Mouse (Mus musculus): Measurements from ENCODE around the gene Fam129c. TPM values are rescaled to one million over a fixed set of nuclear protein-coding genes. Genes with fewer than 3 reads are reported as not detected.
A peak's percentile ranks its signal among the peaks of the same experiment; 100 is the strongest.

Gene Fam129c
- total RNA-seq, 2 experiments from 2014 or later: 3.6 to 4.6 TPM

DNA sequence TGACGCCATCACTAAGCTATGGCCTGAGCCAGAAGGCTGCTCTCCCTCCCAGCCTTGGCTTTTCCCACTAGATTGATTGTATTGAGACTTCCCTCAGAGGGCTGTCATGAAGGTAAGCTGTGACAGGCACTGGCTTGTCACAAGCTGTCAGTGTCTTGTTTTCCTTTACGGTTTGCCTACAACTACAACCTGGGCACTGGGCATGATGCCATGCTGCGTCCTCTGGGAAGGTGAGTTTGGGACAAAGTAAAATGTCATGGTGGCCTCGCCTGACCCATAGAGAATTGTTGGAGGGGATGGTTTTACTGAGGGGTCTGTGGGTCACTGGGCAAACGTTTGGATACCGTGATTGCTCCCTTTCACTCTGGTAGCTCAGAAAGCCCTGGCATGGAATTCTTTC is 40.9 kb downstream of the Fam129c start:
- no peak for ATAC-seq (ENCODE audit: poor library complexity, severe bottlenecking)

DNA sequence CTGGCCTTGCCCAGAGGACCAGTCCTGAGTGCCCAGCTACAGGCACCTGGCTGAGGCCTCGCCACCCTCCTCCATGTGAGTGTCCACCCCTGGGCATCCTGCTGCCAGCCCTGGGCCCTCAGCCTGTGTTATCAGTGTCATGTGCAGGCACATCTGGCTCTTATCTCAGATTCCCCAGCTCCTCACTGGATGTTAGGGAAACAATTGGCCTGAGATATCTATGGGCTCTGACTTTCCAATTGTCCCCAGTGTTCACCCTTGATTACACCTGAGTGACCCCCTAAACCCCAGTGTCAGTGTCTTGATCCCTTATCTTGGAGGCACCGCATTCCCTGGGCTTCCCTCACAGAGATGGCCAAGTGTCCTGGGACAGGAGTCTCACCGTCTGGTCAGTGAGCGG is 41.9 kb downstream of the Fam129c start:
- no peak for ATAC-seq (ENCODE audit: poor library complexity, severe bottlenecking)

DNA sequence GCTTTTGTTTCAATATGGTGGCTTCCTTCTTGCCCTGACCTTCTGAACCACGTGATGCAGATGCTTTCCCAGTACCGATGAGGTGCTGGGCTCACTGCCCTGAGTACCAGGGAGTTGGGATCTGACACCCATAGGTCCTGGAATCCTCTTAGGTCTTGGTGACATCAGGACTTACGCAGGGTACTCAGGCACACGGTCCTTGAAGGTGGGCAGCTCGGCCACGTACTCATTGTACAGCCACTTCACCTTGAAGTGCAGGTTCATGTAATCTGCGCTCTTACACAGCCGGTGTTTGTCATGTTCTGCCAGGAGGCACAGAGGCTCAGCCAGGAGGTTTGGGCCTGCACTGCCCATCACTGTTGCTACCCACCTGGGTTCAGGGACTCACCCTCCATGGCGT is 48.1 kb downstream of the Fam129c start:
- ATAC-seq (ENCODE audit: poor library complexity, severe bottlenecking): no peak

DNA sequence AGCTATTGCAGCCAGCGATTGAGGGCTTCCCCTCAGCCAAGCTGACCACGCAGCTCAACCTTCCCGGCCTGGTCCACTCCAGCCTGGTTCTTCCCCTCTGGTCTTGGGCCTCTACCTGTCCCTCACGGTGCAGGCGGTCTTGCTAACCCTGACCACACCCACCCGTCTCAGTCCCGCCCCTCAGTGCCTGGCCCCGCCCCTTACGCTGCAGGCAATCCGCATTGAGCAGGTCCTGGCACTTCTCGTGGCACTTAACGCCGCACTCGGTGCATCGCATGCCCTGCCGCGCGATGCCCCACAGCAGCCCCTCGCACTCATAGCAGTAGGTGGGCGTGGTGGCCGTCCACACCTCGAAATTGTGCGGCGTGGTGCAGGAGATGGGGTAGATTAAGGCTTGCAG is 57.2 kb downstream of the Fam129c start:
- ATAC-seq (ENCODE audit: poor library complexity, severe bottlenecking): peak; percentile 51; the same call in 1 of the 2 replicates

Other genes with a start within 250 kb of the Fam129c start
- 124 and 135 TPM in 2 replicates for gene Use1, start 230.8 kb upstream of the Fam129c start, total RNA-seq (2015)
- gene Use1, start 230.8 kb upstream of the Fam129c start, total RNA-seq (2017): 167 and 180 TPM in 2 replicates
- 8.7 and 8.9 TPM in 2 replicates for gene Ocel1, start 226.3 kb upstream of the Fam129c start, total RNA-seq (2015)
- 16.2 and 18.5 TPM in 2 replicates for gene Ocel1, start 226.3 kb upstream of the Fam129c start, total RNA-seq (2017)
- 8.2 and 13.8 TPM in 2 replicates for gene Nr2f6, start 215.7 kb upstream of the Fam129c start, total RNA-seq (2015)
- 6.9 and 9.1 TPM in 2 replicates for gene Nr2f6, start 215.7 kb upstream of the Fam129c start, total RNA-seq (2017)
- not detected in 2 replicates for gene Ushbp1, start 201.8 kb upstream of the Fam129c start, total RNA-seq (2015)
- not detected in 2 replicates for gene Ushbp1, start 201.8 kb upstream of the Fam129c start, total RNA-seq (2017)
- gene Babam1, start 200.8 kb upstream of the Fam129c start, total RNA-seq (2015): 62.0 and 66.6 TPM in 2 replicates
- 108 and 110 TPM in 2 replicates for gene Babam1, start 200.8 kb upstream of the Fam129c start, total RNA-seq (2017)
- 14.4 TPM in 2 replicates for gene Ankle1, start 191.6 kb upstream of the Fam129c start, total RNA-seq (2015)
- gene Ankle1, start 191.6 kb upstream of the Fam129c start, total RNA-seq (2017): 13.5 and 16.1 TPM in 2 replicates
- gene Abhd8, start 134.0 kb upstream of the Fam129c start, total RNA-seq (2015): 2.4 and 3.1 TPM in 2 replicates
- 5.8 and 7.4 TPM in 2 replicates for gene Abhd8, start 134.0 kb upstream of the Fam129c start, total RNA-seq (2017)
- gene Mrpl34, start 132.7 kb upstream of the Fam129c start, total RNA-seq (2015): 31.6 and 40.1 TPM in 2 replicates
- gene Mrpl34, start 132.7 kb upstream of the Fam129c start, total RNA-seq (2017): 33.5 and 36.1 TPM in 2 replicates
- gene Dda1, start 128.4 kb upstream of the Fam129c start, total RNA-seq (2015): 39.1 and 44.0 TPM in 2 replicates
- 14.2 and 26.3 TPM in 2 replicates for gene Dda1, start 128.4 kb upstream of the Fam129c start, total RNA-seq (2017)
- gene Ano8, start 111.7 kb upstream of the Fam129c start, total RNA-seq (2015): 0.47 and 1.5 TPM in 2 replicates
- gene Ano8, start 111.7 kb upstream of the Fam129c start, total RNA-seq (2017): 3.0 and 4.2 TPM in 2 replicates
- gene Gtpbp3, start 109.5 kb upstream of the Fam129c start, total RNA-seq (2015): 3.4 and 3.7 TPM in 2 replicates
- gene Gtpbp3, start 109.5 kb upstream of the Fam129c start, total RNA-seq (2017): 12.1 and 14.2 TPM in 2 replicates
- 0.11 and 0.25 TPM in 2 replicates for gene Plvap, start 85.9 kb upstream of the Fam129c start, total RNA-seq (2015)
- 0.22 and 0.28 TPM in 2 replicates for gene Plvap, start 85.9 kb upstream of the Fam129c start, total RNA-seq (2017)
- gene Ccdc194, start 71.9 kb upstream of the Fam129c start, total RNA-seq (2015): not detected in 2 replicates
- gene Ccdc194, start 71.9 kb upstream of the Fam129c start, total RNA-seq (2017): not detected in 2 replicates
- 19.6 and 23.1 TPM in 2 replicates for gene Bst2, start 60.2 kb upstream of the Fam129c start, total RNA-seq (2015)
- 91.4 and 111 TPM in 2 replicates for gene Bst2, start 60.2 kb upstream of the Fam129c start, total RNA-seq (2017)
- 47.1 and 48.5 TPM in 2 replicates for gene Mvb12a, start 54.7 kb upstream of the Fam129c start, total RNA-seq (2015)
- 42.8 and 68.8 TPM in 2 replicates for gene Mvb12a, start 54.7 kb upstream of the Fam129c start, total RNA-seq (2017)
- 1.7 and 1.8 TPM in 2 replicates for gene Tmem221, start 38.8 kb upstream of the Fam129c start, total RNA-seq (2015)
- 0.57 and 0.99 TPM in 2 replicates for gene Tmem221, start 38.8 kb upstream of the Fam129c start, total RNA-seq (2017)
- gene Nxnl1, start 31.0 kb upstream of the Fam129c start, total RNA-seq (2015): not detected in 2 replicates
- gene Nxnl1, start 31.0 kb upstream of the Fam129c start, total RNA-seq (2017): 0.11 TPM in 1 of 2 replicates, not detected in the other
- gene Slc27a1, start 28.8 kb upstream of the Fam129c start, total RNA-seq (2015): 1.5 and 2.0 TPM in 2 replicates
- gene Slc27a1, start 28.8 kb upstream of the Fam129c start, total RNA-seq (2017): 2.8 and 3.9 TPM in 2 replicates
- 65.1 and 73.6 TPM in 2 replicates for gene Pgls, start 5.5 kb upstream of the Fam129c start, total RNA-seq (2015)
- gene Pgls, start 5.5 kb upstream of the Fam129c start, total RNA-seq (2017): 50.5 and 78.3 TPM in 2 replicates
- 46.8 and 51.2 TPM in 2 replicates for gene Colgalt1, start 13.3 kb downstream of the Fam129c start, total RNA-seq (2015)
- gene Colgalt1, start 13.3 kb downstream of the Fam129c start, total RNA-seq (2017): 54.8 and 56.8 TPM in 2 replicates
- 0.11 TPM in 1 of 2 replicates, not detected in the other for gene Unc13a, start 74.1 kb downstream of the Fam129c start, total RNA-seq (2015)
- 1.1 TPM in 1 of 2 replicates, not detected in the other for gene Unc13a, start 74.1 kb downstream of the Fam129c start, total RNA-seq (2017)
- gene Jak3, start 78.6 kb downstream of the Fam129c start, total RNA-seq (2015): 4.8 and 5.0 TPM in 2 replicates
- 2.6 and 5.2 TPM in 2 replicates for gene Jak3, start 78.6 kb downstream of the Fam129c start, total RNA-seq (2017)
- gene Insl3, start 91.6 kb downstream of the Fam129c start, total RNA-seq (2015): 2.9 and 4.2 TPM in 2 replicates
- 1.1 and 2.4 TPM in 2 replicates for gene Insl3, start 91.6 kb downstream of the Fam129c start, total RNA-seq (2017)
- gene B3gnt3, start 104.1 kb downstream of the Fam129c start, total RNA-seq (2015): 0.36 and 0.89 TPM in 2 replicates
- 0.18 TPM in 1 of 2 replicates, not detected in the other for gene B3gnt3, start 104.1 kb downstream of the Fam129c start, total RNA-seq (2017)
- 28.4 and 30.9 TPM in 2 replicates for gene Fcho1, start 128.1 kb downstream of the Fam129c start, total RNA-seq (2015)
- 39.6 and 41.2 TPM in 2 replicates for gene Fcho1, start 128.1 kb downstream of the Fam129c start, total RNA-seq (2017)